ENCODE assay signal across 8 mouse cellular contexts in the genomic region with DNA sequence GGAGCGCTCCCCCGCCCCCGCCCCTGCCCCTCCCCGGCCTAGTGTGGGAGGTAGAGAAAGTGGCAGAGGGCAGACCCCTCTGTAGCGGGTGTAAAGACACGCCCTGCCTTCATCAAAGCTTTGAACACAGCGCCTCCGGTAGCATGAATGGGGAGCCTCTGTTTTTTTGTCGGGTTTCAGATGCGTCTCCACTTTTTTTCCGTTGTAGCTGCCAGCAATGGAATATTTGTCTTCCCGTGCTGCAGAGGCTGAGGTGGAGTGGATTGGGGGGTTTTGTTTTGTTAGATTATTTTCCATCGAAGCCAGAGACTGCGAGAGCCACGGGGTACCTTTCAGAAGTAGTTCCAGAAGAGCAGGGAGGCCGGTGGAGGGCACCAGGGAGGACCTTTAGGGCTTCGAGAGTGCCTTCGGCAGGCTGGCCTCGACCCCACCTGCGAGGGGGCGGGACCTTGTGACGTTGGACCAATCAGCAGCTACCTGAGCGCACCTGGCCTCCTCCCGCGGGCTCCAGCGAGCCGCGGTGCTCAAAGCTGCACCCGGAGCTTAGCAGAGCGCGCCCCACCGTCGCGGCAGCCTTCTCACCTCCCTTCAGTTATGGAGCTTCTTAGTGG. TPM values are rescaled to one million over a fixed set of nuclear protein-coding genes. Genes with fewer than 3 reads are reported as not detected.
DNase-seq lines count a peak whose midpoint lies in the region; ATAC-seq and TF ChIP-seq lines count a peak whose summit lies in the region.

A gene (plus strand): TSS at position 527 of the 611 bp plus-strand sequence.

- peak within 1 kb of the TSS; percentile 92 for H3K9ac ChIP-seq in heart, embryonic 14.5 days (ENCODE audit: low read length)

- H3K4me2 ChIP-seq in heart, embryonic 14.5 days (ENCODE audit: low read length), result peak within 1 kb of the TSS; percentile 85

- peak; percentile 91 for DNase-seq in ES-CJ7 (ENCODE audit: low read depth, low spot score)
- DNase-seq in brain, embryonic 14.5 days (ENCODE audit: low read depth), result peak; percentile 35
- peak; percentile 85 to 92 for DNase-seq in kidney, postnatal 25 days
- DNase-seq in lung, postnatal 4 days, result peak; percentile 81 to 89
- peak; percentile 74 for DNase-seq in testis, postnatal 10 days (ENCODE audit: low spot score)
- DNase-seq in left cerebral cortex, adult 11 months (ENCODE audit: low spot score), result no peak
- DNase-seq in gastrocnemius, postnatal 4 days (ENCODE audit: low spot score in 2 of 2), result no peak

- H3K9me3 ChIP-seq in heart, embryonic 14.5 days (ENCODE audit: control insufficient read depth, low read length), result no peaks in the 10 kb centered on the region

- peak; percentile 60 for ATAC-seq in heart, embryonic 14.5 days (ENCODE audit: insufficient number of reproducible peaks, insufficient read depth, low FRiP score, low read depth)

- no peak for TF ChIP-seq POLR2A in brain, embryonic 14.5 days (IDR thresholded peaks at IDR 0.05; ENCODE audit: borderline replicate concordance, extremely low read depth, insufficient read depth, insufficient read length, poor library complexity, severe bottlenecking)

- peak within 1 kb of the TSS; percentile 81 to 92 for H3K27ac ChIP-seq in heart, embryonic 14.5 days (replicated peaks in 1 of 2; ENCODE audit: control insufficient read depth in 1 of 2, insufficient read depth in 1 of 2, low read depth in 2 of 2, low read length in 2 of 2)

- TF ChIP-seq CTCF in brain, embryonic 14.5 days (IDR thresholded peaks at IDR 0.05; ENCODE audit: borderline replicate concordance, extremely low read depth, insufficient read depth, insufficient read length), result no peak

- no peaks in the 10 kb centered on the region for H3K36me3 ChIP-seq in heart, embryonic 14.5 days (ENCODE audit: control insufficient read depth, insufficient read depth, low read length)

- peak within 1 kb of the TSS; percentile 66 to 68 for H3K4me3 ChIP-seq in heart, embryonic 14.5 days (ENCODE audit: control insufficient read depth in 1 of 2, insufficient read depth in 1 of 2, low read depth in 1 of 2, low read length in 2 of 2)

- under 1% methylated on average over 34 of the region's 34 CpGs for WGBS in heart, embryonic 14.5 days

- H3K27me3 ChIP-seq in heart, embryonic 14.5 days (ENCODE audit: control insufficient read depth, insufficient read depth, low read length), result no peaks in the 10 kb centered on the region

- H3K4me1 ChIP-seq in heart, embryonic 14.5 days (ENCODE audit: control insufficient read depth in 2 of 2, insufficient read depth in 2 of 2, low read length in 2 of 2), result peaks cover 11 to 28% of the 10 kb centered on the region in 2 experiments

RNA-seq across cellular contexts. Expression of the gene that starts here (rescaled TPM):
- polyA plus RNA-seq in brain, embryonic 14.5 days (2012; rRNA removed), result 2.0 and 4.8 TPM in 2 replicates
- 9.2 and 15.0 TPM in 2 replicates for polyA plus RNA-seq in heart, embryonic 14.5 days (2014; fragmentation: Nextera tagmentation; extraction: Ambion mirVana)
- total RNA-seq in gastrocnemius, postnatal 4 days (2021), result 1 to 10 TPM in 1 of 2 experiments, under 1 TPM in 1; 0.91 to 1.6 TPM

Comparison
In these comparisons a context has a peak if more than half of its experiments do, and no peak if none do; other contexts are left out.
1. DNase-seq: peak in ES-CJ7 (single experiment), brain, embryonic 14.5 days (single experiment), kidney, postnatal 25 days (2 of 2), lung, postnatal 4 days (2 of 2) and testis, postnatal 10 days (single experiment); none in left cerebral cortex, adult 11 months (single experiment) and gastrocnemius, postnatal 4 days (0 of 2).